ENCODE assay signal across 14 mouse cellular contexts in genomic region chr4:117535496-117536200, GRCm38 (mm10).
"Had no signal": no experiment of that assay in that cellular context is flagged by ENCODE, and none has a peak within 500 bp of the region (broad histone marks: within the 10 kb centered on the region; RNA-seq: fewer than 3 reads in every experiment).

No protein-coding gene starts in this region.

- H3K36me3 ChIP-seq: limb, embryonic 13.5 days; liver, embryonic 12.5 days; midbrain, embryonic 13.5 days; neural tube, embryonic 15.5 days had no signal

- H3K27me3 ChIP-seq: limb, embryonic 13.5 days had no signal

- DNase-seq: kidney, adult 9 months; kidney, postnatal 10 days; left cerebral cortex, postnatal 4 days; lung, embryonic 14.5 days; lung, postnatal 10 days; lung, postnatal 4 days; right cerebral cortex, adult 18-20 months; right cerebral cortex, postnatal 25 days; thymus, postnatal 4 days had no signal

- ATAC-seq: liver, embryonic 12.5 days; midbrain, embryonic 13.5 days had no signal

- H3K27ac ChIP-seq: limb, embryonic 13.5 days; liver, embryonic 12.5 days; midbrain, embryonic 13.5 days; neural tube, embryonic 15.5 days had no signal

- H3K9ac ChIP-seq: limb, embryonic 13.5 days; liver, embryonic 12.5 days; lung, embryonic 14.5 days; midbrain, embryonic 13.5 days; neural tube, embryonic 15.5 days had no signal

- H3K9me3 ChIP-seq: limb, embryonic 13.5 days; liver, embryonic 12.5 days; midbrain, embryonic 13.5 days; neural tube, embryonic 15.5 days had no signal

- H3K4me1 ChIP-seq: liver, embryonic 12.5 days; midbrain, embryonic 13.5 days had no signal

- H3K4me3 ChIP-seq: limb, embryonic 13.5 days; liver, embryonic 12.5 days; midbrain, embryonic 13.5 days; myocyte; neural tube, embryonic 15.5 days had no signal
